Mouse (Mus musculus) CH12.LX (cell line): ENCODE results near the gene Tada1.

Experiments
- CHD1 ChIP-seq: IDR thresholded peaks from 2 replicates; pipeline ENCODE4 v1.6.1; 2012; ENCODE audit warnings: low read depth, low read length, improper control_type of control experiment, inconsistent platforms
- CHD2 ChIP-seq: IDR thresholded peaks from 2 replicates; pipeline ENCODE4 v1.6.1; 2011; ENCODE audit warnings: low read length, improper control_type of control experiment
- CTCF ChIP-seq, 2 experiments: IDR thresholded peaks in 1 of 2; conservative IDR thresholded peaks in 1 of 2; 2 replicates each; pipeline ENCODE4 v1.5.1; 2011 to 2012; ENCODE audit warnings: low read depth in 2 of 2, low read length in 2 of 2, improper control_type of control experiment in 1 of 2, inconsistent platforms in 1 of 2, mild to moderate bottlenecking in 1 of 2, moderate library complexity in 1 of 2
- EP300 ChIP-seq: IDR thresholded peaks from 2 replicates; pipeline ENCODE4 v1.6.1; 2011; ENCODE audit warnings: low read length, improper control_type of control experiment
- HCFC1 ChIP-seq: IDR thresholded peaks from 2 replicates; pipeline ENCODE4 v1.6.1; 2012; ENCODE audit warnings: low read depth, mild to moderate bottlenecking, inconsistent platforms, low read length, improper control_type of control experiment
- MXI1 ChIP-seq: IDR thresholded peaks from 2 replicates; pipeline ENCODE4 v1.6.1; 2011; ENCODE audit warnings: mild to moderate bottlenecking, low read depth, low read length, improper control_type of control experiment
- MYC ChIP-seq: IDR thresholded peaks from 2 replicates; pipeline ENCODE4 v1.6.1; 2011; ENCODE audit warnings: low read depth, mild to moderate bottlenecking, improper control_type of control experiment, low read length
- POLR2A ChIP-seq: IDR thresholded peaks from 2 replicates; pipeline ENCODE4 v1.6.1; 2011; ENCODE audit warnings: low read depth, mild to moderate bottlenecking, improper control_type of control experiment, low read length
- POLR2AphosphoS2 ChIP-seq: IDR thresholded peaks from 2 replicates; pipeline ENCODE4 v1.6.1; 2011; ENCODE audit warnings: low read depth, low read length, improper control_type of control experiment
- TBP ChIP-seq: conservative IDR thresholded peaks from 2 replicates; pipeline ENCODE4 v1.6.1; 2011; ENCODE audit warnings: low read depth, low read length, improper control_type of control experiment
- USF2 ChIP-seq: conservative IDR thresholded peaks from 2 replicates; pipeline ENCODE4 v1.6.1; 2011; ENCODE audit warnings: low read depth, low read length, improper control_type of control experiment
- ZKSCAN1 ChIP-seq: IDR thresholded peaks from 2 replicates; pipeline ENCODE4 v1.6.1; 2012; ENCODE audit warnings: low read depth, inconsistent platforms, low read length, improper control_type of control experiment, borderline replicate concordance
- ZMIZ1 ChIP-seq: IDR thresholded peaks from 2 replicates; pipeline ENCODE4 v1.6.1; 2012; ENCODE audit warnings: low read depth, mild to moderate bottlenecking, inconsistent platforms, low read length, improper control_type of control experiment
- ZNF384 ChIP-seq: IDR thresholded peaks from 2 replicates; pipeline ENCODE4 v1.6.1; 2012; ENCODE audit warnings: low read depth, low read length, improper control_type of control experiment, inconsistent platforms

- TF ChIP-seq MXI1 (no peak), CTCF (conservative IDR thresholded peaks at IDR 0.05 in 1 of 2, IDR thresholded peaks at IDR 0.05 in 1 of 2; ENCODE audit: low read depth in 2 of 2, low read length in 2 of 2) (no peak), USF2 (no peak), ZKSCAN1 (no peak), EP300 (no peak), ZNF384 (no peak), ZMIZ1 (no peak), POLR2AphosphoS2 (no peak), TBP (no peak), CHD1 (no peak), POLR2A (no peak), MYC (no peak), CHD2 (no peak), HCFC1 (no peak)
Observed at GRCm38 (mm10) chr1:166381821-166382220, 2.9 kb downstream of the Tada1 start.
